Mouse (Mus musculus) liver, postnatal 0 days (tissue): ENCODE data around the gene Nudt13.

Source experiments
- CTCF ChIP-seq: sonication (generic); IDR thresholded peaks from 2 replicates; pipeline ENCODE4 v1.5.1; 2016; ENCODE audit warnings: antibody characterized with exemption, low read depth
- EP300 ChIP-seq: IDR thresholded peaks from 2 replicates; pipeline ENCODE4 v1.6.1; 2016; ENCODE audit warnings: antibody characterized with exemption, low read depth, mild to moderate bottlenecking

DNA sequence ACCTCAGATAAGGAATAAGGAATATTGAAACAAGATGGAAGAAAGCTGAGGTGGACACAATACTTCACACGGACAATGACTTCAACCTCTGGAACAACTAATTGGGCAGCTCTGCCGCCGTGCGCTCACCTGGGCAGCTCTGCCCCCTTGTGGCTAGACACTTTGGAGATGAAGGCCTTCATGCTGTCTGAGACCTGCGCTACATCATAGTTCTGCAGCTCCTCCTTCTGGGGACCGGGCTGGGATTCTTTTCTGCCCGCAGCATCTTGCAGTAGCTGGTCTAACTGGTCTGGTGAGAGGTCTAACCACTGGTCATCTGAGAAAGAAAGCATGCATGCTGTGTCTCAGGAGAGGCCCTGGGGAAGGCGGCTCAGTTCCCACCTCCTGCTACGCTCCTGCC lies 34.0 kb downstream of the Nudt13 start:
- TF ChIP-seq CTCF (peak; percentile 49), EP300 (no peak)
